In the genomic region with DNA sequence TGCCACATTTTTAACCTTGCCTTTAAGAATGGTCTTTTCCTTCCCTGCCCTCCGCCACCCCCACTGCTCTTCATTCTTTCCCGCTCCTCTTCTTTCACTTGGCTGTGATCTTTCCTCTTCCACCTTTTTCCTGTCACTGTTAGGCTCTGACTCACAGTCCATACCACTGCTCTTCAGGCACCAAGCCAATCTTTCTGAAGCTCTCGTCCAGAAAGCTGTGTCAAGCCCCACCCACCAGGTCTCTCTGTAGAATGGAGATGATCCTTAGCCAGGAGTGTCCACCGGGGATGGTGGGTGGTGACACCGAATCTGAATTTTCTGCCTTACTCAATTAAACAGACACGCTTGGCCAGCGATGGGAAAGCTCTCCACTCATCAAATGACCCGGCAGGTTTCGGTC, we compare ENCODE assay signal across 15 mouse cellular contexts. TPM values are rescaled to one million over a fixed set of nuclear protein-coding genes. Genes with fewer than 3 reads are reported as not detected.
A peak's percentile ranks its signal among the peaks of the same experiment; 100 is the strongest.
DNase-seq lines count a peak whose midpoint lies in the region; ATAC-seq and TF ChIP-seq lines count a peak whose summit lies in the region.
"Had no signal": no experiment of that assay in that cellular context is flagged by ENCODE, and none has a peak within 500 bp of the region (broad histone marks: within the 10 kb centered on the region; RNA-seq: fewer than 3 reads in every experiment).

No protein-coding gene starts in this region.

- H3K27me3 ChIP-seq in kidney, embryonic 14.5 days (ENCODE audit: control insufficient read depth, insufficient read depth, low read length): no peaks in the 10 kb centered on the region
- H3K27me3 ChIP-seq in kidney, postnatal 0 days (ENCODE audit: insufficient read depth, low read length): no peaks in the 10 kb centered on the region
- H3K27me3 ChIP-seq: embryonic facial prominence, embryonic 12.5 days; liver, embryonic 15.5 days; neural tube, embryonic 13.5 days had no signal

- H3K27ac ChIP-seq in kidney, embryonic 14.5 days (ENCODE audit: low read depth, low read length): no peak overlapping the region
- H3K27ac ChIP-seq in kidney, postnatal 0 days: no peak overlapping the region
- H3K27ac ChIP-seq: embryonic facial prominence, embryonic 12.5 days; liver, embryonic 15.5 days; neural tube, embryonic 13.5 days had no signal

- H3K36me3 ChIP-seq in kidney, embryonic 14.5 days (ENCODE audit: control insufficient read depth, insufficient read depth, low read length): no peaks in the 10 kb centered on the region
- H3K36me3 ChIP-seq in kidney, postnatal 0 days (ENCODE audit: insufficient read depth, low read length): no peaks in the 10 kb centered on the region
- H3K36me3 ChIP-seq: embryonic facial prominence, embryonic 12.5 days; liver, embryonic 15.5 days; neural tube, embryonic 13.5 days had no signal

- peaks cover 9% of the 10 kb centered on the region; the same call in 1 of the 2 replicates for H3K4me1 ChIP-seq in kidney, embryonic 14.5 days (ENCODE audit: control insufficient read depth, insufficient read depth, low read length)
- no peaks in the 10 kb centered on the region for H3K4me1 ChIP-seq in kidney, postnatal 0 days (replicated peaks; ENCODE audit: insufficient read depth, low read length)
- H3K4me1 ChIP-seq: liver, embryonic 15.5 days had no signal

- no peak overlapping the region for H3K4me3 ChIP-seq in kidney, embryonic 14.5 days (ENCODE audit: low read length)
- H3K4me3 ChIP-seq in kidney, postnatal 0 days (replicated peaks; ENCODE audit: low read depth, low read length): no peak overlapping the region
- H3K4me3 ChIP-seq: embryonic facial prominence, embryonic 12.5 days; liver, embryonic 15.5 days; neural tube, embryonic 13.5 days had no signal

- no peak overlapping the region for H3K4me2 ChIP-seq in kidney, embryonic 14.5 days (replicated peaks; ENCODE audit: low read depth, low read length)
- H3K4me2 ChIP-seq in kidney, postnatal 0 days (ENCODE audit: low read length): no peak overlapping the region
- H3K4me2 ChIP-seq: embryonic facial prominence, embryonic 12.5 days; liver, embryonic 15.5 days; neural tube, embryonic 13.5 days had no signal

- TF ChIP-seq CTCF in kidney, postnatal 0 days (IDR thresholded peaks at IDR 0.05; ENCODE audit: low read depth): no peak

- WGBS in kidney, embryonic 14.5 days: 54% methylated on average over 9 of the region's 9 CpGs
- WGBS in kidney, postnatal 0 days: 43% methylated on average over 9 of the region's 9 CpGs

- ATAC-seq in kidney, embryonic 14.5 days (ENCODE audit: low FRiP score, low TSS enrichment): peak; percentile 26; the same call in 1 of the 2 replicates
- no peak for ATAC-seq in kidney, postnatal 0 days (replicated peaks; ENCODE audit: low FRiP score, low read depth)
- no peak for ATAC-seq in frontal cortex, adult (ENCODE audit: low TSS enrichment)

- no peak overlapping the region for H3K9ac ChIP-seq in kidney, embryonic 14.5 days (ENCODE audit: low read depth, low read length)
- H3K9ac ChIP-seq in kidney, postnatal 0 days (ENCODE audit: low read depth, low read length): no peak overlapping the region
- H3K9ac ChIP-seq: embryonic facial prominence, embryonic 12.5 days; liver, embryonic 15.5 days; neural tube, embryonic 13.5 days had no signal

- DNase-seq in cerebellum, postnatal 14 days: peak; percentile 36 to 41
- no peak for DNase-seq in cerebellum, adult 11-12 months
- no peak for DNase-seq in kidney, adult 11 months
- peak; percentile 84 for DNase-seq in 3T3-L1 (ENCODE audit: low read depth, low spot score)
- peak; percentile 69 for DNase-seq in kidney, postnatal 0 days (ENCODE audit: low spot score)
- no peak for DNase-seq in adrenal gland, postnatal 14 days
- DNase-seq: cerebellum, postnatal 36 days; heart, postnatal 36 days; right cerebral cortex, postnatal 4 days; thymus, postnatal 4 days had no signal

- H3K9me3 ChIP-seq in kidney, embryonic 14.5 days (ENCODE audit: control insufficient read depth, low read length): no peaks in the 10 kb centered on the region
- H3K9me3 ChIP-seq in kidney, postnatal 0 days (replicated peaks; ENCODE audit: low read length): no peaks in the 10 kb centered on the region
- H3K9me3 ChIP-seq: embryonic facial prominence, embryonic 12.5 days; liver, embryonic 15.5 days; neural tube, embryonic 13.5 days had no signal

RNA-seq across cellular contexts. Expression of a gene that starts 58.0 kb away (rescaled TPM):
- polyA plus RNA-seq in kidney, embryonic 14.5 days (2014; fragmentation: Nextera tagmentation; extraction: Ambion mirVana): 2.6 and 3.2 TPM in 2 replicates
- 2.2 and 2.3 TPM in 2 replicates for polyA plus RNA-seq in kidney, postnatal 0 days (2015; fragmentation: Nextera tagmentation; extraction: Ambion mirVana)
- 11.0 and 12.1 TPM in 2 replicates for total RNA-seq in adrenal gland, postnatal 14 days (2021)

Comparison
In these comparisons a context has a peak if more than half of its experiments do, and no peak if none do; other contexts are left out.
1. DNase-seq: peak in cerebellum, postnatal 14 days (2 of 2), 3T3-L1 (single experiment) and kidney, postnatal 0 days (single experiment); none in cerebellum, adult 11-12 months (single experiment), kidney, adult 11 months (single experiment) and adrenal gland, postnatal 14 days (single experiment).